Mouse (Mus musculus) heart, adult 2 months (tissue): ENCODE measurements around the gene Osbpl5. TPM values are rescaled to one million over a fixed set of nuclear protein-coding genes. Genes with fewer than 3 reads are reported as not detected.

ENCODE experiments used
- DNase-seq, 2 experiments: peaks; one replicate each; pipeline ENCODE4 v3.0.0; 2021
- H3K27ac ChIP-seq: fragments of 200-600 bp; 2 replicates; pipeline ENCODE4 v1.8.1; 2022
- H3K27me3 ChIP-seq: fragments of 200-500 bp; 2 replicates; pipeline ENCODE4 v1.6.1; 2012; ENCODE audit warnings: mild to moderate bottlenecking, low read length, inconsistent platforms, mixed read lengths; ENCODE audit not compliant: control insufficient read depth, insufficient read depth
- H3K36me3 ChIP-seq: fragments of 200-500 bp; 2 replicates; pipeline ENCODE4 v1.6.1; 2012; ENCODE audit warnings: low read length, inconsistent platforms; ENCODE audit not compliant: control insufficient read depth, insufficient read depth
- H3K4me1 ChIP-seq: fragments of 200-500 bp; 2 replicates; pipeline ENCODE4 v1.6.1; 2011; ENCODE audit warnings: low read length; ENCODE audit not compliant: control insufficient read depth, insufficient read depth
- H3K4me3 ChIP-seq: fragments of 200-600 bp; 2 replicates; pipeline ENCODE4 v1.8.1; 2022
- H3K79me2 ChIP-seq: fragments of 200-500 bp; replicated peaks from 2 replicates; pipeline ENCODE4 v1.6.1; 2012; ENCODE audit warnings: mild to moderate bottlenecking, inconsistent platforms, low read length, moderate library complexity, mixed read lengths; ENCODE audit not compliant: control insufficient read depth, insufficient read depth
- H3K9ac ChIP-seq: fragments of 200-500 bp; 2 replicates; pipeline ENCODE4 v1.6.1; 2012; ENCODE audit warnings: low read depth, mild to moderate bottlenecking, control low read depth, inconsistent platforms, low read length, mixed read lengths
- CTCF ChIP-seq: fragments of 200-600 bp; IDR thresholded peaks from 2 replicates; pipeline ENCODE4 v1.8.1; 2022; ENCODE audit warnings: antibody characterized with exemption, mild to moderate bottlenecking, moderate library complexity
- EP300 ChIP-seq: fragments of 200-500 bp; IDR thresholded peaks from 2 replicates; pipeline ENCODE4 v1.6.1; 2011; ENCODE audit warnings: low read depth, low read length, control low read depth; ENCODE audit not compliant: insufficient read depth
- POLR2A ChIP-seq: fragments of 200-500 bp; IDR thresholded peaks from 2 replicates; pipeline ENCODE4 v1.6.1; 2011; ENCODE audit warnings: mild to moderate bottlenecking, low read depth, low read length, control low read depth; ENCODE audit not compliant: insufficient read depth
- WGBS: fragments of 180-500 bp; shearing (Covaris S2); methylation state at CpG from one replicate; pipeline ENCODE4 v1.1.7; 2018; 5-methylcytosine and 5-hydroxymethylcytosine counted together
- intact Hi-C: fragments of 180-260 bp; cut with DNase I; formaldehyde crosslinking; loops from one replicate; pipeline ENCODE4 v1.15.1; 2025
- polyA plus RNA-seq: library from polyadenylated mRNA; depleted of rRNA; stranded (reverse); fragments of >200 nt; gene quantifications from 2 replicates; pipeline ENCODE4 v1.2.3, GENCODE M21; 2012
- total RNA-seq, 2 experiments: library from RNA; stranded (reverse); gene quantifications; 2 replicates each; pipeline ENCODE4 v1.2.3; 2021

Gene Osbpl5
- total and polyA plus RNA-seq, 3 experiments, result 14.8 to 21.3 (median 18.0) TPM

DNA sequence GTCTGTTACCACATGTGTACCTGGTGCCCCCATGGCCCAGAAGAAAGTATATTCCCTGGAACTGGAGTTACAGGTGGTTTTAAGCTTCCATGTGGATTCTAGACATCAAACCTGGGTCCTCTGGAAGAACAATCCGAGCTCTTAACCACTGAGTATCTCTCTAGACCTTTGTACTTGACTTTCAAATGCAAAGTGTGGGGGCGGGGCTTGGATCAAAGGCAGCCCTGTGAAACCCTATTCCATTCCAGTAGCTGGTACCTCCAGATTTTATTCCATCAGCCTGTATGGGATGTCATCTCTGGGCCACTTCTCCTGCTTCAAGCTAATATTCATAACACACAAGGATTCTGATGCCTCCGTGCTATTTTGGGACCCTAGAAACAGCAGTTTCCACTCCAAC, 19.4 kb upstream of the Osbpl5 start:
- Histone ChIP-seq H3K36me3 (no peaks in the 10 kb centered on the region), H3K79me2 (no peaks in the 10 kb centered on the region), H3K27ac (no peak overlapping the region), H3K4me1 (peaks cover 9% of the 10 kb centered on the region), H3K27me3 (no peaks in the 10 kb centered on the region), H3K4me3 (no peak overlapping the region), H3K9ac (no peak overlapping the region)
- no peak for DNase-seq
- intact Hi-C loops, result no loop called here
- TF ChIP-seq POLR2A (no peak), CTCF (no peak), EP300 (no peak)
- WGBS, result 57% methylated on average over 3 of the region's 3 CpGs

DNA sequence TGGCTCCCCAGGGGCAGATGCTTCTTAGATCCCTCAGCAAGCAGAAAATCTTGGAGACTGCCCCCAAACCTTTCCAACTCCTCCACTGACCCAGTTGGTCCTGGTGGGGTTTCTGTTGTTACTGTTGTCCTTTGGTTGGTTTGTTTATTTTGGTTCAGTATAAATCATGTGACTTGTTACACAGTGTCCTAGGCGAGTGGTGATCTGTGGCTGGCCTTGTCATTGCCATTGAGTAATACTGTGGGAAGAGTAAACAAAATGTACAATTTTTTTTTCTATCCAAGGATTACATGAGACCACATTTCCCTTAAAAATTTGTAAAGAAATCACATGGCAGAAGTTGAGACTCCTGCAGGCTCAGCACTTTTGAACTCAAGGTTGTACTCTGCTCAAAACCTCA, 12.7 kb upstream of the Osbpl5 start:
- Histone ChIP-seq H3K9ac (no peak overlapping the region), H3K4me1 (no peaks in the 10 kb centered on the region), H3K27me3 (no peaks in the 10 kb centered on the region), H3K4me3 (no peak overlapping the region), H3K36me3 (no peaks in the 10 kb centered on the region), H3K79me2 (no peaks in the 10 kb centered on the region), H3K27ac (no peak overlapping the region)
- no peak for DNase-seq
- TF ChIP-seq POLR2A (no peak), EP300 (no peak)
- intact Hi-C loops, result no loop called here
- 47% methylated on average over 1 of the region's 1 CpGs for WGBS

DNA sequence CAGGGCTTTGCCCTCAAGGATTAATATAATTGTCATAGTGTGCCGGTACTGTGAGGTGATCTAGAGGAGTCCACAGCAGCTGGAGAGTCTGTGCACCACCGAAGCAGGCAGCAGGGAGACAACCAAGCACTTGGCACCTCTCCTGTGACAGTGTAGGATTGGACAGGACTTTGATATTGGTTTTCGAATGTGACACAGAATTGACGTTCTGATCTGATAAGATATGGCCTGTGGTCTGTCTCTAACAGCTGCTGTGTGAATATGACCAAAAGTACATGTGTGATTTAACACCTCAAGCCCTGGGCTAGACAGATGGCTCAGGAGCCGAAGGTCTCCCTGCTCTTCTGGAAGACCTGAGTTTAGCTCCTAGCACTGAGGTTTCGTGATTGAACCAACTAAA, 11.5 kb upstream of the Osbpl5 start:
- no peak for TF ChIP-seq POLR2A
- no peak for TF ChIP-seq CTCF
- TF ChIP-seq EP300, result no peak
- DNase-seq, result no peak
- H3K9ac ChIP-seq, result no peak overlapping the region
- H3K27me3 ChIP-seq, result no peaks in the 10 kb centered on the region
- H3K4me1 ChIP-seq, result no peaks in the 10 kb centered on the region
- no peaks in the 10 kb centered on the region for H3K79me2 ChIP-seq
- WGBS, result 61% methylated on average over 6 of the region's 6 CpGs
- H3K36me3 ChIP-seq, result no peaks in the 10 kb centered on the region
- H3K4me3 ChIP-seq, result no peak overlapping the region
- intact Hi-C loops, result no loop called here
- no peak overlapping the region for H3K27ac ChIP-seq

DNA sequence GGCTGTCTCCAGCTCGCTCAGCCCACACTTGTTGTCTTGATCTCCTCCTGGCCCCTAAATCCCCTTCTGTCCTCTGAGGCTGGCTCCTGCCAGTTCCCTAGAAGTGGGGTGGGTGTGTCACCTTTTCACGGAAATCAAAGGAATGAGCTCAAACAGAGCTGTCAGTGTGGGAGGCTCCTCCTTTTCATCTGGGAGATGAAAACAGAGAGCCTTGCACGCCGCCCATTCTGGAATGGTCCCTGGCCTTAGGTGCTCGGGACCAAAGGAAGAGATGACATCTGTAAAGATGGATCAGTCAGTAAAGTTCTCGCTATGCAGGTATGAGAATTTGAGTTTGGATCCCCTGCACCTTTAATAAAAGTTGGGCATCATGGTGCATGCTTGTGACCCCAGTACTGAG, 10.1 kb upstream of the Osbpl5 start, which contains the start of gene Mrgprg:
Mrgprg (minus strand) TSS at position 101 of the 400 bp plus-strand sequence.
- 43% methylated on average over 6 of the region's 6 CpGs for WGBS
- no peak within 1 kb of the TSS for H3K4me3 ChIP-seq
- intact Hi-C loops, result no loop called here
- no peak for TF ChIP-seq EP300
- no peak for TF ChIP-seq POLR2A
- no peak for TF ChIP-seq CTCF
- no peaks in the 10 kb centered on the region for H3K79me2 ChIP-seq
- no peak within 1 kb of the TSS for H3K9ac ChIP-seq
- H3K27me3 ChIP-seq, result no peaks in the 10 kb centered on the region
- no peak for DNase-seq
- H3K27ac ChIP-seq, result no peak within 1 kb of the TSS
- no peaks in the 10 kb centered on the region for H3K36me3 ChIP-seq
- H3K4me1 ChIP-seq, result no peaks in the 10 kb centered on the region

DNA sequence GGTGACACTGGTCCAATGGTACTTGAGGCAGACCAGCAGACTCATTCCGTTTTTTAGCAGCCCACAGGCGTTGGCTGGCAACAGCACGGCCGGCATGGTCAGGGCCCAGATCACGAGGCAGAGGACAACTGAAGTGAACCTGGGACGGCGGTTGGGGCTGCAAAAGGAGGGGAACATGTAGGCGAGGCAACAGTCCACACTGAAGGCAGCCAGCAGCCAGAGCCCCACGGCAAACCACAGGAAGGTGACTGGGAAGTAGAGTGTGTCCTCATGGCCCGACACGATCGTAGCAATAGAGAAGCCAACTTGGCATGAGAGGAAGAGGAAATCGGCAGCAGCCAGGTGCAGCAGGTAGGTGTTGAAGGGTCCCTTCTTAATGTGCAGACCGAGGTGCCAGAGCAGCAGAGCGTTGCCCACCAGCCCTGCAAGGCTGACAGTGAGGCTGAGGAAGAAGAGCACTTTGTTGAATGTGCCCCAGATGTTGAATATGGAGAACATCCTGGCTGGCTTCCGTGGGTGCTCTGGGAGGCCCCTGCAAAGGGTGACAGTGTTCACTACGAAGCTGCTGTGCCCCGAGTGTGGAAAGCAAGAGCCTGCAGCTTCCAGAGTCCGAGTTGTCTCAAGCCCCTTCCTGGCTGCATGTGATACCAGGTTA, 8.2 kb upstream of the Osbpl5 start:
- WGBS, result 57% methylated on average over 19 of the region's 19 CpGs
- no peak overlapping the region for H3K4me3 ChIP-seq
- intact Hi-C loops, result loop anchor here (1.0 to 5.0 kb wide), 2 partner anchors 59 to 183 kb away; no protein-coding TSS in a partner anchor
- no peak overlapping the region for H3K9ac ChIP-seq
- no peak for DNase-seq
- H3K27me3 ChIP-seq, result no peaks in the 10 kb centered on the region
- H3K27ac ChIP-seq, result no peak overlapping the region
- no peaks in the 10 kb centered on the region for H3K79me2 ChIP-seq
- no peaks in the 10 kb centered on the region for H3K36me3 ChIP-seq
- H3K4me1 ChIP-seq, result no peaks in the 10 kb centered on the region
- TF ChIP-seq EP300, result no peak
- no peak for TF ChIP-seq POLR2A
- no peak for TF ChIP-seq CTCF

DNA sequence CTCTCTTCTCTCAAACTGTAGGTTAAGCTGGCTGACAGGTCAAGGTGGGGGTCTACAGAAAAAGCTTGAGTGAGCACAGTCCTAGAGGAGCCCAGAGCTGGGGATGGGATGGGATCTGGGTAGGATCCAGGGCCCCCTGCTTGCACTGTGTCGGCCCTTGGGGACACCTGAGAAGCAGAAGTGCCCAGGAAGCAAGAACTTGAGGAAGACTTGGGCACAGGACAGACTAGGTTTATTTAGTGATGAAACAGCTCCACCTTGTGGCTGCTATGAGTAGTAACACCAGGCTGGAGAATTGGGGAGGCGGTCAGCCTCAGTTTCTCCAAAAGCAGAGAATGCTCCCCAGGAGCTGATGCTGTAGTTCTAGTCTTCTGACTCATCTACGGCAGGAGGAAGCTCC, 7.0 kb upstream of the Osbpl5 start:
- no peak for TF ChIP-seq POLR2A
- peak; percentile 91 for TF ChIP-seq CTCF
- Histone ChIP-seq H3K4me1 (no peaks in the 10 kb centered on the region), H3K27me3 (no peaks in the 10 kb centered on the region), H3K27ac (no peak overlapping the region), H3K4me3 (no peak overlapping the region), H3K79me2 (no peaks in the 10 kb centered on the region), H3K9ac (no peak overlapping the region), H3K36me3 (no peaks in the 10 kb centered on the region)
- intact Hi-C loops, result loop anchor here (1.0 to 5.0 kb wide), 2 partner anchors 57 to 181 kb away; no protein-coding TSS in a partner anchor
- 11% methylated on average over 3 of the region's 3 CpGs for WGBS
- no peak for DNase-seq

DNA sequence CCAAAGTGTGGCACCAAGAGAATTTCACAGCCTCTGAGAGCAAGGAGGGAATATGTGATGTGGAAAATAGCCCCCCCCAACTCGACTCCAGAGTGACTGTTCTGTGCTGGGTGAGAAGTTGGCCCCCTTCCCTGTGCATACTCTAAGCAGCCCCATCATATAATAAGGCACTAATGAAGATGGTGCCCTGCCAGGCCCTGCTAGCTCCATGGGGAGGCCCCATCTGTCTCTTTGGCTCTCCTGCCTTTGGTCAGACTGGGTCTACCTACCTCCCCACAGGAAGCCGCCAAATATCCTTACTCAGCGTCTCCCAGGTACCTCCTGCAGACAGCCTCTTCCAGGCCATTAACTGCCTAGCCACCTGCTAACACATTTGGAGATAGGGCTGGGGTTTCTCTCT, 2.2 kb upstream of the Osbpl5 start:
- Histone ChIP-seq H3K27ac (no peak overlapping the region), H3K9ac (no peak overlapping the region), H3K4me3 (no peak overlapping the region), H3K36me3 (no peaks in the 10 kb centered on the region), H3K79me2 (no peaks in the 10 kb centered on the region), H3K27me3 (no peaks in the 10 kb centered on the region), H3K4me1 (no peaks in the 10 kb centered on the region)
- 64% methylated on average over 3 of the region's 3 CpGs for WGBS
- no peak for DNase-seq
- intact Hi-C loops, result no loop called here
- TF ChIP-seq POLR2A, result no peak
- no peak for TF ChIP-seq CTCF
- TF ChIP-seq EP300, result no peak
